11 mouse cellular contexts compared by ENCODE assay signal in the genomic region with DNA sequence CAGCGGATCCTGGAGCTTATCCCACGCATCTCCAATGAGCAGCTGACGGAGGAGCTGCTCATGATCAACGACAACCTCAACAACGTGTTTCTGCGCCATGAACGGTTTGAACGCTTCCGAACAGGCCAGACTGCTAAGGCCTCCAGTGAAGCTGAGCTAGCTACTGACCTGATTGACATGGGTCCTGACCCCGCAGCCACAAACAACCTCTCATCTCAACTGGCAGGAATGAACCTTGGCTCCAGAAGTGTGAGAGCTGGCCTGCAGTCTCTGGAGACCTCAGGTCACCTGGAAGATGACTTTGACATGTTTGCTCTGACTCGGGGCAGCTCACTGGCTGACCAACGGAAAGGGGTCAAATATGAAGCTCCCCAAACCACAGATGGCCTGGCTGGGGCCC. TPM values are rescaled to one million over a fixed set of nuclear protein-coding genes. Genes with fewer than 3 reads are reported as not detected.
"Had no signal": no experiment of that assay in that cellular context is flagged by ENCODE, and none has a peak within 500 bp of the region (broad histone marks: within the 10 kb centered on the region; RNA-seq: fewer than 3 reads in every experiment).

No protein-coding gene starts in this region.

RNA-seq across cellular contexts. Expression of a gene that starts 16.5 kb away (rescaled TPM):
- total RNA-seq: neutrophil, adult 5-6 weeks had no signal
- polyA plus RNA-seq: neural tube, embryonic 14.5 days; neural tube, embryonic 15.5 days; spleen, adult 2 months; stomach, embryonic 14.5 days; thymus, adult 2 months; thymus, postnatal 0 days; urinary bladder, adult 2 months had no signal

RNA-seq across cellular contexts. Expression of a gene that starts 22.4 kb away (rescaled TPM):
- total RNA-seq: neutrophil, adult 5-6 weeks had no signal
- polyA plus RNA-seq: neural tube, embryonic 14.5 days; neural tube, embryonic 15.5 days; stomach, embryonic 14.5 days; stomach, embryonic 15.5 days; stomach, embryonic 16.5 days; stomach, postnatal 0 days had no signal
